10 mouse cellular contexts compared by ENCODE assay signal in genomic region chr6:112865021-112865531, GRCm38 (mm10).
A peak's percentile ranks its signal among the peaks of the same experiment; 100 is the strongest.
DNase-seq lines count a peak whose midpoint lies in the region; ATAC-seq and TF ChIP-seq lines count a peak whose summit lies in the region.
"Had no signal": no experiment of that assay in that cellular context is flagged by ENCODE, and none has a peak within 500 bp of the region (broad histone marks: within the 10 kb centered on the region; RNA-seq: fewer than 3 reads in every experiment).

No protein-coding gene starts in this region.

- no peak for TF ChIP-seq POLR2A in lung, adult 2 months (IDR thresholded peaks at IDR 0.05; ENCODE audit: borderline replicate concordance, extremely low read depth, low read depth, low read length)

- no peaks in the 10 kb centered on the region for H3K9me3 ChIP-seq in lung, postnatal 0 days (ENCODE audit: low read length)
- H3K9me3 ChIP-seq in midbrain, embryonic 12.5 days: no peaks in the 10 kb centered on the region
- no peaks in the 10 kb centered on the region for H3K9me3 ChIP-seq in stomach, embryonic 16.5 days (replicated peaks; ENCODE audit: control insufficient read depth, low read length)
- H3K9me3 ChIP-seq: heart, embryonic 13.5 days had no signal

- H3K27me3 ChIP-seq in lung, postnatal 0 days (replicated peaks; ENCODE audit: insufficient read depth, low read length): no peaks in the 10 kb centered on the region
- H3K27me3 ChIP-seq in midbrain, embryonic 12.5 days: no peaks in the 10 kb centered on the region
- no peaks in the 10 kb centered on the region for H3K27me3 ChIP-seq in stomach, embryonic 16.5 days (ENCODE audit: control insufficient read depth, insufficient read depth, low read length)

- H3K36me3 ChIP-seq in lung, postnatal 0 days (ENCODE audit: insufficient read depth, low read length): no peaks in the 10 kb centered on the region
- H3K36me3 ChIP-seq in midbrain, embryonic 12.5 days: peaks cover 10% of the 10 kb centered on the region
- H3K36me3 ChIP-seq in stomach, embryonic 16.5 days (ENCODE audit: control insufficient read depth, insufficient read depth, low read length): no peaks in the 10 kb centered on the region
- H3K36me3 ChIP-seq: heart, embryonic 13.5 days had no signal

- peak; percentile 33 for ATAC-seq in frontal cortex, adult (ENCODE audit: low TSS enrichment)
- peak; percentile 72 for ATAC-seq in lung, postnatal 0 days
- ATAC-seq in midbrain, embryonic 12.5 days (ENCODE audit: low FRiP score, low read depth): peak; percentile 28; the same call in 1 of the 2 replicates
- peak; percentile 84 for ATAC-seq in stomach, embryonic 16.5 days (ENCODE audit: insufficient read depth, low FRiP score)

- H3K4me2 ChIP-seq in lung, postnatal 0 days (replicated peaks; ENCODE audit: low read depth, low read length): no peak overlapping the region
- no peak overlapping the region for H3K4me2 ChIP-seq in midbrain, embryonic 12.5 days (replicated peaks)
- 0 out of 2 replicates have a peak overlapping the region, but pooled peaks have one; percentile 1 for H3K4me2 ChIP-seq in stomach, embryonic 16.5 days (ENCODE audit: low read depth, low read length)
- H3K4me2 ChIP-seq: heart, embryonic 13.5 days had no signal

- no peak overlapping the region for H3K27ac ChIP-seq in lung, postnatal 0 days (ENCODE audit: low read length)
- peak overlapping the region; percentile 27 for H3K27ac ChIP-seq in midbrain, embryonic 12.5 days (replicated peaks)
- peak overlapping the region; percentile 60 for H3K27ac ChIP-seq in stomach, embryonic 16.5 days (ENCODE audit: low read length)
- H3K27ac ChIP-seq: heart, embryonic 13.5 days; macrophage had no signal

- H3K9ac ChIP-seq in lung, postnatal 0 days (replicated peaks; ENCODE audit: low read depth): no peak overlapping the region
- H3K9ac ChIP-seq in midbrain, embryonic 12.5 days (replicated peaks): no peak overlapping the region
- H3K9ac ChIP-seq in stomach, embryonic 16.5 days (ENCODE audit: low read length): no peak overlapping the region
- H3K9ac ChIP-seq: heart, embryonic 13.5 days had no signal

- H3K4me3 ChIP-seq in lung, postnatal 0 days (ENCODE audit: low read depth, low read length): no peak overlapping the region
- no peak overlapping the region for H3K4me3 ChIP-seq in lung, adult 2 months (replicated peaks; ENCODE audit: extremely low read depth, low read depth, low read length)
- H3K4me3 ChIP-seq in midbrain, embryonic 12.5 days: no peak overlapping the region
- H3K4me3 ChIP-seq in stomach, embryonic 16.5 days (replicated peaks; ENCODE audit: low read length): no peak overlapping the region
- H3K4me3 ChIP-seq: heart, embryonic 13.5 days had no signal

- no peaks in the 10 kb centered on the region for H3K4me1 ChIP-seq in lung, postnatal 0 days (ENCODE audit: insufficient read depth, low read depth, low read length)
- no peaks in the 10 kb centered on the region for H3K4me1 ChIP-seq in lung, adult 2 months (ENCODE audit: control insufficient read depth, insufficient read depth, low read length)
- H3K4me1 ChIP-seq in midbrain, embryonic 12.5 days: peaks cover 46% of the 10 kb centered on the region
- H3K4me1 ChIP-seq in stomach, embryonic 16.5 days (ENCODE audit: control insufficient read depth, insufficient read depth, low read length): peaks cover 15% of the 10 kb centered on the region

- TF ChIP-seq CTCF in lung, postnatal 0 days (IDR thresholded peaks at IDR 0.05): no peak
- TF ChIP-seq CTCF in lung, adult 2 months (IDR thresholded peaks at IDR 0.05; ENCODE audit: insufficient read depth, low read length): no peak

- no peak for TF ChIP-seq EP300 in lung, postnatal 0 days (IDR thresholded peaks at IDR 0.05)

- WGBS in lung, postnatal 0 days: 28% methylated on average over 6 of the region's 6 CpGs
- WGBS in lung, adult 2 months: 33% methylated on average over 6 of the region's 6 CpGs
- WGBS in midbrain, embryonic 12.5 days: 57% methylated on average over 6 of the region's 6 CpGs
- WGBS in stomach, embryonic 16.5 days: 33% methylated on average over 6 of the region's 6 CpGs

- no peak for DNase-seq in frontal cortex, postnatal 25 days (ENCODE audit: low spot score in 2 of 2)
- DNase-seq in lung, postnatal 0 days (ENCODE audit: low spot score): peak; percentile 35
- no peak for DNase-seq in lung, adult 2 months
- DNase-seq in adrenal gland, adult (ENCODE audit: inconsistent age in 2 of 2, low spot score in 1 of 2): no peak
- DNase-seq in embryo, embryonic 11 days: no peak

Comparison
In these comparisons a context has a peak if more than half of its experiments do, and no peak if none do; other contexts are left out.
1. ATAC-seq: peak in every context shown above with its lines; median percentile 84 in stomach, embryonic 16.5 days; 72 in lung, postnatal 0 days; 33 in frontal cortex, adult; 28 in midbrain, embryonic 12.5 days.